Mouse (Mus musculus): ENCODE data around the gene Cdhr5.

Gene Cdhr5

DNA sequence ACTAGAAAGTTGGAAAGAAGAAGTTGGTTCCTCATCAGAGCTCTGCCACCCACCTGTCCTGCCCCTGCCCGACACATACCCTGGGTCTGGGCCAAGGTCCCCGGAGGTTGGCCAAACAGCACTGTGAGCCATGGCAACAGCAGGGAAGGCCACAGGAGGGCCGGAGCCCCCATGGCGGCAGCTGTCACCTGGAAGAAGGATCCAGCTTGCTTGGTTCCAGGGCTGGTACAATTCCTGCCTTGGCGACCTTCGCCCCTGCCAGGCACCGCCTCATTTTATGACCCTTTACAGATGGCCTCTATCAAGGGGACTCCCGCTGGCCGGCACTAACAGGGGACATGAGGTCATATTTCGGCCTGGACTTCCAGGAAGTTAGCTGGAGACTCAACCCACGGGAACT lies at the start of gene Cdhr5:
Gene Cdhr5 (minus strand): TSS at position 241 of the 400 bp plus-strand sequence.
- CTCF ChIA-PET: no interaction called here

DNA sequence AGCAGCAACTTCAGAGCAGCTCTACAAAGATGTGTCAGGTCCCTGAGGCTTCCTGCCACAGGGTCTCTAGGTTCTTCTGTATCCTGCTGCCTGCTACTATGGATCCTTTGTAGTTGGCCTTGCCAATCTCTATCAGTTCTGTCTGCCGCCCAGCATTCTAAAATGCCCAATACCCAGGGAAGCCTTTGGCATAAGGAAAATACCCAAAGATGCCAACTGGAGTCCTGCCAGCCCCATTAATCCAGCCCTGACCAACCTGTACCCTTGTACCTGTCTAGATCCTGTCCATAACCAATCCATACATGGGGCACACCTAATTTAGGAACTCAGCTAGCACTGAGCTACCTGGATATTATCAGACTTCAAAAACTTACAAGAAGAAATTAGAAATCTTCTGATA lies 48.1 kb upstream of the Cdhr5 start:
- CTCF ChIA-PET: no interaction called here

DNA sequence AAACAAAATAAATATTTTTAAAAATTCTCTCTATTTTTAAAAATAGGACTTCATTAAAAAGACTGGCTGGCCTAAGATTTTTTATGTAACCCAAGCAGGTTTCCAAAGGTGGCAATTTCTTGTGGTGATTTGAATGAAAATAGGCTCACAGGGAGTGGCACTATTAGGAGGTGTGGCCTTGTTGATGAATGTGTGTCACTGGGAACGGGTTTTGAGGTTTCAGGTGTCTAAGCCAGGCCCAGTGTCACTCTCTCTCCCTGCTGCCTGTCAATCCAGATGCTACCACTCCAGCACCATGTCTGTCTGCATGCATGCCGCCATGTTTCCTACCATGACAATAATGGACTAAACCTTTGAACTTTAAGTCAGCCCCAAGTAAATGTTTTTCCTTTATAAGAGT lies 42.9 kb upstream of the Cdhr5 start:
- CTCF ChIA-PET: no interaction called here

DNA sequence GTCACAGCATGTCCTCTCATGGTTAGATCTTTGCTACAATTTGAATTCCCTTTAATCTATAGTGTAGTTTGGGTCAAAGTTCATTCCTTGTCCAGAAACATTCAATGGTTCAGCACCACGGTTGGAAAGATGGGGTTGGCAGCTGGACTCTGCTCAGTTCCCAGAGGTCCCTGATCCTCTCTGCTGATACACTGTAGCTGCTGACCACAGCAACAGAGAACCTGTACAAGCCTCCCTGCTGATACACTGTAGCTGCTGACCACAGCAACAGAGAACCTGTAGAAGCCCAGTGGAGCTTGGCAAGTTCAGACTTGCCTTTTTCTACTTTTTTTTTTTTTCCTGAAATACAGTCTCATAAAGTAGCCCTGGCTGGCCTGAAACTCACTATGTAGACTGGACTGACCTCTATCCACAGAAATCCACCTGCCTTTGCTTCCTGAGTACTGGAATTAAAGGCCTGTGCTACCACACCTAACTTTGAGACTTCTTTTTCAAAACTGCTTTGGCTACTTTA lies 41.1 kb upstream of the Cdhr5 start:
- CTCF ChIA-PET: no interaction called here

DNA sequence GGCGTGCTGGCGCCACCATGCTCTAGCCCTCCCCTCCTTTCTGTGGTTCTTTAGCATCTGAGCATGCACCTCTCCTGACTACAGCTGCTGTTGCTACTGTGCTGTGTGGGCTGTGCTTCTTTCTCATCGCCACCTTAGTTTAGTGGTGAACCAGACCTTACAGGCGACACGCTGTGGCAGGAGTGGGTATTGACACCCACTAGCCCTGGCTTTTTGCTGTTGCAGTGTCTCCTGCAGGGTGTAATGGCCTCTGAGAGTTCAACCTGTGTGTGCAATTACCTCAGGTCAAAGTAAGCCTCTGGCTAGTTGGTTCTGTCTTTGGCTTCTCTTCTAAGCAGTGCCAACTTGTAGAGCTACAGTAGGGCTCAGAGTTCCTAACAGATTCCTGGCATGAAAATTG lies 39.4 kb upstream of the Cdhr5 start:
- CTCF ChIA-PET: interaction anchor here (1.0 kb wide), 1 partner anchor 51 kb away, joined by 3 read pairs; no protein-coding TSS in a partner anchor

DNA sequence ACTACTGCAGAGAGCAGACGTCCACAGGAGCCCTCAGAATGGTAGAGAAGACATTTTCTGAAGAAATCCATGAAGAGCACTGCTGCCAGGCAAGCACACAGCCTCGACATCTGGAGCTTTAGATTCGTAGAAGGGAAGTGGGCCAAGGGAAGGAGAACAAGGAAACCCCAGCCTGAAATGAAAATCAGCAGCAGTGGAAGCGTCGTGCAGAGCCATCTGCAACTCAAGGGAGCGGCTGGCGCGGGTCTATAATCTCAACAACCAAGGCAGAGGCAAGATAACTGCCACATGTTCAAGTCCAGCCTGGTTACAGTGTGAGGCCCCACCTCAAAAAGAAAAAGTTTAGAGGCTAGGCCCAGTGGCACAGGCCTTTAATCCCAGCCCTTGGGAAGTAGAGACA lies 38.5 kb upstream of the Cdhr5 start:
- CTCF ChIA-PET: interaction anchor here (0.9 kb wide), 1 partner anchor 47 kb away, joined by 3 read pairs; no protein-coding TSS in a partner anchor

DNA sequence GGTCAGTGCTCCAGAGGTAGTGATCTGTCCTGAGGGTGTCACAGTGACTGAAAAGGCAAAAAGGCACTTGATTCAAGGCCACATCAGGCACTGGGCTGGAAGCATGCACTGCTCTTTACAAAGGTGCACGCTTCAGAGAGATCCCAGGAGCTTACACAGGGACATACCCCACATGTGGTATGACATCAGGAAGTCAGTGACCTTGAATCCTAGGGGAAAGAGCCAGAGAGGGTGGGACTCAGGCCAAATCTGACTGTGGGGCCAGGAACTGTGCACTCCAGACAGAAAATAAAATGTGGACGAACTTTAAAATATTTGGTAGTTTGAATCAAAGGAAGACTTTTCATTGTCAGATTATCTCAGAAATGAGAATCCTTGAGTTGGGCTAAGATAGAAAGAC lies 37.8 kb upstream of the Cdhr5 start:
- CTCF ChIA-PET: no interaction called here

DNA sequence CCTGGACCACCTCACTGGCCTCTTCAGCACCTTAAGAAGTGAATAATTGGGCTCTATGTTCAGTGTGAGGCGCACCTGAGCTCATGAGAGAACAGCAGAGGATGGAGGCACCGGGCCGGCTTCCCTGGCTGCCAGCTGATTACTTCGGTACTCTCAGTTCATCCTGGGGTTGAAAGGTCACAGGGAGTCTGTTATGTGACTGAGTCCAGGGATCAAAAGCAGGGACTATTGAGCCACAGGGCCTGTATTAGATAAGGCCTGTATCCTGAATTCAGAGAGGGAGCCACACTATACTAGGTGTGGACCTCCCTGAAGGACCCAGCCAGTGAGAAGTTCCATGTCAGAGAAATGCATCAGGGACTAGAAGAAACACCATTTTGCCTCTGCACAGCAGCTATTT lies 28.0 kb upstream of the Cdhr5 start:
- CTCF ChIA-PET: no interaction called here

DNA sequence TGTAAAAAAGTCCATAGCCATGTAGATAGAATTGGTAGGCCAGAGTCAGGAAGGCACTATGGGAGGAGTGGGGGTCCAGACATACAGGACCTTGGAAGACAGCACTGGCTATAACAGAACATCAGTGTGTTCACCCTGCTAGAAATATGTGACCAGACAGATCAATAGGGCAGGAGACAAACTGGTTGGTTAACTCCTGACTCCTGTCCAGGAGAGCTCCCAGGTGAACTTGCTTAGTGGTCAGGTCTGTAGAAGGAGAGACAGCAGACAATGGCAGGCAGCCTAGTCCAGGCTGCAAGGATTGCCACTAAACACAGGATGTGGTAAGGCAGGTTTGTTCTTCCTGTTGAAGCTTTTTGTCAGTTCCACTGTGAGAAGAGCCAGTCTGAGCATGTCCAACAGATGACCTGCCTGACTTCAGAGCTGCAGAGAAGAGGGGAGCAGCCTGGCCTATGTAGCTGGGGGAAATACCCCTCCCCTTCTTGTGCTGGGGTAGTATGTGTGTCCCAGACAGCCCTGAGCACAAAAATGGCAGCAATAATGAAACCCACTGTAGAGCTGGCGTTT lies 26.2 kb upstream of the Cdhr5 start:
- CTCF ChIA-PET: interaction anchor here (1.1 kb wide), 1 partner anchor 26 kb away, joined by 8 read pairs; no protein-coding TSS in a partner anchor

DNA sequence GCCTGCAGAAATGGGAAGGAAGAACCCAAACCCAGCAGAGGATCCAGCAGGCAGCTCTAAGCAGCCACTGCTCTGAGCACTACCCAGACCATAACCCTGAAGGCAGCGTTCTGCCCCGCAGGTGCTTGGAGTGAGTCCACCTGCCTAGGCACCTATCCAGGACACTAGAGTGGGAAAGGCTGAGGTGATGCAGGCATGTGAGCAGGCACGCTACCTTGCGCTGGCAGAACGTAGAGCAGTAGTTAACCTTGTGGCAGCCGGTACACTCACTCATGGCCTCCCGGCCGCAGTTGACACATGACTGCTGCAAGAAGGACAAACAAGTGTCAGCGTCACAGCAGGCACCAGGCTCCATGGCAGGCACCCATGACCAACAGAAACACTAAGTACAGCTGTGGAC lies 24.8 kb upstream of the Cdhr5 start:
- CTCF ChIA-PET: no interaction called here

DNA sequence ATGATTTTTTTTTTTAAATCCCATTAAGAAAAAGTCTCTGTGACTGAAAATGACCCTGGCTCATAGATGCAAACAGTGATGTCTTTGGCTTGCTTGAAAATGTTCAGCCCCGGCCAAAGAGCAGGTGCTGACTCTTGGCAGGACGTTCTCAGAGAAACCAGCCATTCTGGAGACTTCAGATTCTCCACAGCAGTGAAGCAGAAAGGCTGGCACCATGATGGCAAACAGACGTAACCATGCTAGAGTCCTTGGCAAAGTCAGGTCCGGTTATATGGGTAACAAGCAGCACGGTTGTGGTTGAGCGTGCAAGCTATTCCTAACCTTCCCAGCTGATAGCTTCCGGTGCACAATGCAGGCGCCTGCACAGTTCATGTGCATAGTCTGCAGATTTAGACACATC lies 22.6 kb upstream of the Cdhr5 start:
- CTCF ChIA-PET: no interaction called here

DNA sequence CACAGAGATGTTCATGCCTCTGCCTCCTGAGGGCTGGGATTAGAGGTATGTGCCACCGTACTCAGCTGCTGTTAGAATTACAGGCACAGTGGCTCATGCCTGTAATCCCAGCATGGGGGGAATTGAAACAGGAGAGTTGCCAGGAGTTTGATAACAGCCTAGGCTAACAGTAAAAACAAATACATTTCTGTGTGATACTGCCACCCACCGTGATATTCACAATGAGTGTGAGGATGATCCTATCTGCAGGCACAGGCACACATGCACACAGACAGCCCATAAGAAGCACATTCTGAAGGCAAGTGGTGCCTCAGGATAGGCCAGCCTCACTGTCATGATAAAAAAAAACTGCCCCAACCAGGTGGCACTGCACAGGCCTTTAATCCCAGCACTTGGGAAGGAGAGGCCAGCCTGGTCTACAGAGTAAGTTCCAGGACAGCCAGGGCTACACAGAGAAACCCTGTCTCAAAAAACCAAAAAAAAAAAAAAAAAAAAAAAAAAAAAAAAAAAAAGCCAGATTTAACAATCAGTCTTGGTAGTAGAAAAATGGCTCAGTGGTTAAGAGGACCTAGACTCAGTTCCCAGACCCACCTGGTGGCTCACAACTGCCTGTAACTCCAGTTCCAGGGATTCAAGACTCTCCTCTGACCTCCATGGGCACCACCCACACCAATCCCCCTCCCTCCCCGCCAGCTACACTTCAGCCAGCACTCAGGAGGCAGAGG lies 21.5 kb upstream of the Cdhr5 start:
- CTCF ChIA-PET: no interaction called here

DNA sequence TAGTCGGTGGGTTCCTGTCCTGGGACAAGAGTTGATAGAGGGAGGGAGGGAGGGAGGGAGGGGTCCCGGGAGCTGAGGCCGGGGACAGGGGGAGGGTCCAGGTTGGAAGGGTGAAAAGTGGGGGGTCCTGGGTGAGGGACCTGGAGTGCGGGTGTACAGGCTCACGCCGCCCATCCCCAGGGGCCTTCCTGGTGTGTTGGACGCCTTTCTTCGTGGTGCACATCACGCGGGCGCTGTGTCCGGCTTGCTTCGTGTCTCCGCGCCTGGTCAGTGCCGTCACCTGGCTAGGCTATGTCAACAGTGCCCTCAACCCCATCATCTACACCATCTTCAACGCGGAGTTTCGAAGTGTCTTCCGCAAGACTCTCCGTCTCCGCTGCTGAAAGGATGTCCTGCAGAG lies 17.9 kb upstream of the Cdhr5 start:
- CTCF ChIA-PET: interaction anchor here (1.0 kb wide), 1 partner anchor 26 kb away, joined by 3 read pairs; no protein-coding TSS in a partner anchor

DNA sequence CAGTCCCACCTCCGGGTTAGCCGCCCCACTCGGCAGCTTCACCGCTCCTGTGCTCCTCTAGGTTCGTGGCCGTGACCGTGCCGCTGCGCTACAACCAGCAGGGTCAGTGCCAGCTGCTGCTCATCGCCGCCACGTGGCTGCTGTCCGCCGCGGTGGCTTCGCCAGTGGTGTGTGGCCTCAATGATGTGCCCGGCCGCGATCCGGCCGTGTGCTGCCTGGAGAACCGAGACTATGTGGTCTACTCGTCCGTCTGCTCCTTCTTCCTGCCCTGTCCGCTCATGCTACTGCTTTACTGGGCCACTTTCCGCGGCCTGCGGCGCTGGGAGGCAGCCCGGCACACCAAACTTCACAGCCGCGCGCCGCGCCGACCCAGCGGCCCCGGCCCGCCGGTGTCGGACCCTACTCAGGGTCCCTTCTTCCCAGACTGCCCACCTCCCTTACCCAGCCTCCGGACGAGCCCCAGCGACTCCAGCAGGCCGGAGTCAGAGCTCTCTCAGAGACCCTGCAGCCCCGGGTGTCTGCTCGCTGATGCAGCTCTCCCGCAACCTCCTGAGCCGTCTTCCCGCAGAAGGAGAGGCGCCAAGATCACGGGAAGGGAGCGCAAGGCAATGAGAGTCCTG lies 17.4 kb upstream of the Cdhr5 start:
- CTCF ChIA-PET: interaction anchor here (1.0 kb wide), 1 partner anchor 25 kb away, joined by 3 read pairs; no protein-coding TSS in a partner anchor

DNA sequence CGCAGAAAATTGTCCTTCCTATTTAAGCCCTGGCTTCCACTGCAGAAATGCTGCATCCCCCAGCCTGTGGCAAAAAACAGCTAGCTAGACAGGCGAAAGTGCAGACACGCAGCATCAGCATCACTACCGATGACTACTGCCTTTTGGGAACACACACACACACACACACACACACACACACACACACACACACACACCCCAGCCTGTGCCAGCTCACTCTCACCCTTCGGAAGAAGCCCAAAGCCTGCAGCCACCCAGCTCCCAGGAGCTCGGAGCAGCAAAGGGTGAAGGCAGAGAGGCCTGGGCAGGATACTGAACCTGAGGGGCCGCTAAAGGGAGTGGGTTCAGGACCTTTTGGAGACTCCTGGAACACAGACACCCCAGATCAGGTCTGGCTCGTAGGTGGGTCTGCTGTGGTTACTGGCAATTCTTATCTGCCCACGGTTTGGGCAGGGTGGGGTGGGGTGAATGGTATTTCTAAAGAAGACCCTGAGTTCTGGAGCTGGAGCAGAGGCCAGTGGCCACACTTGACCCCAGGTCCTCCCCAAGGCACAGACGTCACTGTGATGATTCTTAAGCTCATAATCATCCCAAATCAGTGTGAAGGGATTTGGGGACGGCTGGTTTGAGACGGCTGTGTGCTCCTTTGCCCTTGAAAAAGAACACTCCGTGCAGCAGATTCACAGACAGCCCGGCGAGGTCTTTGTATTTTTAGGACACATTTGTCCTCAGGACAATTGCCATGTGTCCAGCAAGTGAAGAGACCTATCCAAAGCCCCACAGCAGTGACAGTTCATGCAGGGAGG lies 16.2 kb upstream of the Cdhr5 start:
- CTCF ChIA-PET: no interaction called here

DNA sequence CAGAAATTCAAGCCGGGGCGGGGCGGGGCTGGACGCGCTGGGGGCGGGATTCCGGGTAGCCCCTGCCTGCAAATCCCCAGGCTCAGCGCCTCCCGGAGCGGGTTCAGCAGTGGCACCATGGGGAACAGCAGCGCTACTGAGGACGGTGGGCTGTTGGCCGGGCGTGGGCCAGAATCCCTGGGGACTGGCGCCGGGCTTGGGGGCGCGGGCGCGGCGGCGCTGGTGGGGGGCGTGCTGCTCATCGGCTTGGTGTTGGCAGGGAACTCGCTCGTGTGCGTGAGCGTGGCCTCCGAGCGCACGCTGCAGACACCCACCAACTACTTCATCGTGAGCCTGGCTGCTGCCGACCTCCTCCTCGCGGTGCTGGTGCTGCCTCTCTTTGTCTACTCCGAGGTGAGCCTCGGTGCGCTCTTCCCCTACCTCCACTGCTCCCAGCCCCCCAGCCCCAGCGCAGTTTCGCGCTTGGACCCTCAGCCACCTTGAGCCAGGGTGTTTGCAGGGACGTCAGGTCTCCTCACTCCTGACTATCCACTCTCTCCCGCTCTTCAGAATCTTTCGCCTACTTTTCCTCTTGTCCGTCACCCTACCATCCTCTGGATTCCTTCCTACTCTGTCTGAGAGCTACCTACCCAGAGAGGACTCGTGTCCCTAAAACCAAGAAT lies 15.5 kb upstream of the Cdhr5 start, which contains the start of gene Drd4:
Gene Drd4 (plus strand): TSS at position 86 of the 662 bp plus-strand sequence.
- CTCF ChIA-PET: no interaction called here

DNA sequence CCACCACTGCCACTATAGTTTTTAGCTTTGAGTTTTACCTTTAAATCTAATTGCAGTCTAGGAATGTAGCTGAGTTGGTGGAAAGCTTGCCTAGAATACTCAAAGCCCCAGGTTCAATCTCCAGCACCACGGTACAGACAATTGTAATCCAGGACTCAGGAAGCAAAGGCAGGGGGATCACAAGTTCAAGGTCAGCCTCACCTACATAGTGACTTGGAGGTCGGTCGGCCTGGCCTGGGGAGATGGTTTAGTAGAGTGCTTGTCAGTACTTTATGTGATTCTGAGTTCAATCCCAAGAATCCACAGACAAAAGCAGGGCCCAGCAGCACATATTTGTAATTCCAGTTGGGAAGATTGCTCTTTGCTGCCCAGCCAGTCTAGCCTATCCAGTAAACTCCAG lies 11.5 kb upstream of the Cdhr5 start:
- CTCF ChIA-PET: interaction anchor here (0.5 kb wide), 1 partner anchor 22 kb away, joined by 3 read pairs; the partner anchor contains the start of gene Irf7

DNA sequence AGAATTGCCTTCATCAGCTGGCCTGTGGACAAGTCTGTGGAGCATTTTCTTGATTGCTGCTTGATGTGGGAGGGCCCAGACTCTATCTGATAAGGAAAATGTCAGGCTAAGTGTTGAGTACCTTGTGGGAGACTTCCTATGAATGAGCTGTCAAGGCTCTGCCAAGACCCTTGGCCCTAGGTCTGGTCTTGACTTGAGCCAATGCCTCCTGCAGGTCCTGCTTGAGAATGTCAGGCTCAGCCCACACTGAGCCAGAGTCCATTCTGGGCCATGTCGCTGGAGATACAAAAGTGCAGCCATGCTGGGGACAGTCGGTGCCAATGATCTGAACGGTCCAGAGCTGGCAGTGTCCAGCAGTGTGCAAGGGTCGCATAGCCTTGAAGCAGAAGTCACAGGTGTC lies 6.2 kb upstream of the Cdhr5 start:
- CTCF ChIA-PET: no interaction called here

DNA sequence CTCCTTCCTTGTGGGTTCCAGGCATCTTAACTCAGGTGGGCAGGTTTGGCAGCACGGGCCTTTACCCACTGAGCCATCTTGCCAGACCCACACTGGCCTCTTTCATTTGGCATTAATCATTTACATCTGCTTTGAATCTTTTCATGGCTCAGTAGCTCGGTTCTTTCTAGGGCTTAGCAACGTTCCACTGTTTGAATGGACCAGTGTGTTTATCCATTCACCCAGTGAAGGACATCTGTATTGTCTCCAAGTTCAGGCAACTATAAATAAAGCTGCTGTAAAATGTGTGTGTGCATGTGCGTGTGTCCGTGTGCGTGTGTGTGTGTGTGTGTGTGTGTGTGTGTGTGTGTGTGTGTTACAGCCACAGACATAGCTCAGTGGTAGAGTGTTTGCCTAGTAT lies 4.9 kb upstream of the Cdhr5 start:
- CTCF ChIA-PET: no interaction called here

DNA sequence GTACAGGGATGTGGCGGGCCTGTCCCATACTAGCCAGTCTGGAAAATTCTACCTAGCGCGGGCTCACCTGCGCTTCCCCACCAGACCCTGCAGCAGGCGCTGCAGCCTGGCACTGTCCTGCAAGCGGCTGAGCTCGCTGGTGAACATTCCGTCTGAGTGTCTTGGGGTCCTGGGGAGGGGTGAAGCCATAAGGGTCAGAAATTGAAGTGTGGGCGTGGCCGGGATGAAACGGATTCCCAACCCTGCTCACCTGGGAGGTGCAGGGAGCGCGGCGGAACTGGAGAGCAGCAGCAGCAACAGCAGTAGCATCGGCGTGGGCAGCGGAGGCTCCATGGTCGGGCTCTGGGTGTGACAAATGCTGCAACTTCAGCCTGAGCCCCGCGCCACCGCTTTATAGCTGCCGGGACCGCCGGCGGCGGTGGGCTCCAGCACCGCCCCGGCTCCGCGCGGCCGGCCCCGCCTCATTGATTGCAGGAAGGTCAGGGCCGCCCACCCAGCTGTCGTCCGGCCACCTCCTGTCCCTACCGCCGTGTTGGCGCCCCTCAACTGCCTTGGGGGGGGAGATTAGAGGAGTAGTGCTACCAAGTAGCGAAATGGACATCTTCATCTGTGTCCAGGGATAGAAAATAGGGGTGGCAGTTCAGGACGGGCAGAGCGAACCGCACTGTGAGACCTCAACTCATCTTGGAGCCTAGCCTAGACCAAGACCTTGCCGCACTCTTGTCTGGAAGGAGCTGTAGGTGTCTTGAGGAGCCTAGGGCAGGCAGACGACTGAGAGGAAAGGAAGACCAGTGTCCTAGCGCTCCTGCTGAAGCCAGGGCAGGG lies 2.4 kb upstream of the Cdhr5 start, which contains the start of gene Sct:
Gene Sct (minus strand): TSS at position 368 of the 825 bp plus-strand sequence.
- CTCF ChIA-PET: interaction anchor here (0.6 kb wide), 1 partner anchor 354 kb away, joined by 3 read pairs; no protein-coding TSS in a partner anchor
